Mouse (Mus musculus) gastrocnemius, postnatal 10 days (tissue): ENCODE data around the gene Ccm2. TPM values are rescaled to one million over a fixed set of nuclear protein-coding genes. Genes with fewer than 3 reads are reported as not detected.

Experiments
- DNase-seq: peaks from one replicate; pipeline ENCODE4 v3.0.0; 2021; ENCODE audit warnings: mixed read lengths
- total RNA-seq, 2 experiments: library from RNA; stranded (reverse); gene quantifications; 2 replicates each; pipeline ENCODE4 v1.2.3; 2021

Gene Ccm2
- total RNA-seq, 2 experiments from 2014 or later = 25.9 to 28.1 TPM

DNA sequence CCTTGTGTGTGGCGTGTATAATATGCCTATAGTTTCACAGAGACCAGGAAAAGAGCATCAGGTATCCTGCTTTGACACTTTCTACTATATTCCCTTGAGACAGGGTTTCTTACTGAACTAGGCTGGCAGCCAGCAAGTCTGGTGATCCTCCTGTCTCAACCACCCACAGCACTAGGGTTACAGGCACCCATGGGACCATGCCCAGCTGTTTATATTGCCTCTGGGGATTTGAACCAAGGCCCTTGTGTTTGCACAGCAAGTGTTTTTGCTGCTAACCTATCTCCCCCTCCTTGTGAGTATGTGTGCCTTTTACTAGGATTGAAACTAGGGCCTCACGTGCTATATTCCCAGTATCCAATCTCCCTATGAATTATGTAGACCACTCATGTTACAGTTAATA, 34.9 kb downstream of the Ccm2 start:
- no peak for DNase-seq

DNA sequence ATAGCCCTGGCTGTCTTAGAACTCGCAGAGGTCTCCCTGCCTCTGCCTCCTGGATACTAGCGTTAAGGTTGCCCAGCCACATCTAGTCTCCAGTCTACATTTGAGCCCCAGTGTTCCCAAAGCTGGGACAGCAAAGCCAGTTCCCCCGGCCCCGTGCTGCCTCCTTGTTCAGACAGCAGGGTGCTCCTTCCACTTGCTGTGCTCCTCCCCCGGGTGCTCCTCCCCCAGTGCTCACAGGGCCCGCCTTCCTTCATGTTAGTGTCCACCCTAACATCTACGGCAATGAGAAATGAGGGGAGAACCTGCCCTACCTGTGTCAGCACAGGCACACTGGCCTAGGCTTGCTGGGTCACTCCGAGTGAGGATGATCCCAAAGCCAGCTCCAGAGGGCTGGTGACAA, 39.1 kb downstream of the Ccm2 start:
- DNase-seq = no peak

GRCm38 (mm10) chr11:6586660-6587059, 40.0 kb downstream of the Ccm2 start:
- DNase-seq = no peak

DNA sequence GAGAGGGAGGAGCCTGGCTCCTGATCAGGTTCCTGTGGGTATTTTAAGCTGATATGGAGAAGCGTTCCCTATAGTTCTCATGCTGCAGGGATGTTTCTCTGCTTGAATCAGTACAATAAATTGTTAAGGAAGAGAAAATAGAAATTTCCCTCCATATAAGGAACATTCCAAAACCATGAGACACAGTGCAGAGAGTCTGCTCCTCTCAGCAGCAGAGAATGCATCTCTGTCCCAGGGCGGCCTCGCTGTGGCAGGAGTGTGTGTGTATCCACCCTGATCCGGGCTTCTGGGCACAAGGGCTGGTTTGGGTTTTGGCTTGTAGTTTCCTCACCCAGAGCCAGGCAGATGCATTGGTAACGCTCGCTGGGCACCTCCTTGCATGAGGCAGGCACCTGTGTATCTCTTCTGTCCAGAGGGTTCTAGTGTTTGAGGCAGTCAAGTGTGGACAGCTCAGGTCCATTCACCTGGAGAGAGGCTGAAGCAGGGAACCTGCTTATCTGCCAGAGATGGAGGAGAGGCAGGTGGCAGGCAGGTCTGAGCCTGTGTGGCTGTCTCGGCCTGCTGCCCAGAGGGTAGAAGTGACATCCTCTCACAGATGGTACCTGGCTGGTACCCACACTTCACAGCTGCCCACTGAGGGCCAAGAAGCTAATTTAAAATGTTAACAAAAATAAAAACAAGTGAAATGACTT, 40.7 kb downstream of the Ccm2 start:
- DNase-seq = no peak

DNA sequence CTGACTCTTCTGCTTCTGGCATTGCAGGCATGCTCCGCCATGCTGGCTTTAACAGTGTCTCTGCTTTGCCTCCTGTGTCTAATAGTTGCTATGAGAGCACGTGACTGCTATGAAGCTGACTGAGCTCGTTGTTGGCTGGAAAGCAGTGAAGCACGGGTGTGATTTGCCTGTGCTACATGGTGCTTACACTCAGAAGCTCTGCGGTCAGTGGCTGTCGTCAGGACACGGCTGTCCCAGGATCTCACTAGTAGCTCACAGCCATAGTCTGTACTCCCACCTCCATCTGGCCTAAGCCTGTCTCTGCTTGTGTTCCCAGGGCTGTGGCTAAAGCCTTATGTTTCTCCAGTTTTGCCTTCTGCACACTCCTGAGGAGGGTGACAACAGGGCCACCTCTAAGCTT, 41.6 kb downstream of the Ccm2 start:
- DNase-seq = no peak

GRCm38 (mm10) chr11:6589838-6590237, 43.2 kb downstream of the Ccm2 start:
- DNase-seq = no peak

DNA sequence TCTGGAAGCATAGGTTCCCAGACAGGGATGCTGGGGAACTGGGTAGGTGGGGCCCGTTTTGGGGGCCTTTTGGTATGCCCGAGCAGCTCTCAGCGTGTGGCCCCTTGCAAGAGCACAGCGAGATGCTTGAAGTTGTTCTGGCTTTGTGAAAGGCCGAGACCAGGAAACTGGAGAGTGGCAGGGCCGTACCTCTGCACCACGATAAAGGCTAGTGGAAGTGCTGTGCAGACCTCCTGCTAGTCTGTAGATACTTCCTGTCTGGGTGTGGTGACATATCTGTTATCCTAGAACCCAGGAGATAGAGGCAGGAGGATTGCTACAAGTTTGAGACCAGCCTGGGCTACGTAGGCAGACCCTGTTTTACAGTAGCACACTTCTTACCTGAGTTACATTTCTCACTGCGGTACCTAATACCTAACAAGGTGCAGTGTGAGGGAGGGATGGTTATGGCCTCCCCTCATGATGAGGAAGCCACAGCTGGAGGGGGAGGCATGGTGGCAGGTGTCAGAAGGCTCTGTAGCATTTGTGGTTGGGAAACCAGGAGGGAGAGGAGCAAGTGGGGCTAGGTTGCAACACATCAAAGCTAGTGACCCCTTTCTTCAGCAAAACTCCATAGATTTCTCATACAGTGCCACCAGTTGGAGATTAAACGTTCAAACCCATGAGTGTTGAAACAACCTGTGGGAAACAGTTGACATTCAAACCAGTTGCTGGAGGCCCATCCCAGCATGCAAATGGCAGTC, 44.4 kb downstream of the Ccm2 start:
- no peak for DNase-seq

DNA sequence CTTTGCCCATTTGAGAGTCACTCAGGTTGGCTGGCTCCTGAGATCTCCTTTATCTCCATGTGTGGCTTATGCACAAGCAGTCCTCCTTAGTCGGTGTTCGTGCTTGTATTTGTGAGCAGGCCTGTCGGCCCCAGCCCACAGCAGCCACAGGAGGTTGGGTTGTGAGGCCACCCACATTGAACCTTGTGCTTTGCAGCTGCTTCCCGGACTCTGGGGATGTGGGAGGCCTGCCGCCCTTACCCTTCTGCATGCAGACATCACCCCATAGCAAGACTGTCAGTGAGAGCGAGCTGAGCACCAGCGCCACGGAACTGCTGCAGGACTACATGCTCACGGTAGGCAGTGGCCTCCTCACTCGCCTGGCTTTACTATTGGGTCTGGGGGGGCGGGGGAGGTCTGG, 46.7 kb downstream of the Ccm2 start:
- no peak for DNase-seq

DNA sequence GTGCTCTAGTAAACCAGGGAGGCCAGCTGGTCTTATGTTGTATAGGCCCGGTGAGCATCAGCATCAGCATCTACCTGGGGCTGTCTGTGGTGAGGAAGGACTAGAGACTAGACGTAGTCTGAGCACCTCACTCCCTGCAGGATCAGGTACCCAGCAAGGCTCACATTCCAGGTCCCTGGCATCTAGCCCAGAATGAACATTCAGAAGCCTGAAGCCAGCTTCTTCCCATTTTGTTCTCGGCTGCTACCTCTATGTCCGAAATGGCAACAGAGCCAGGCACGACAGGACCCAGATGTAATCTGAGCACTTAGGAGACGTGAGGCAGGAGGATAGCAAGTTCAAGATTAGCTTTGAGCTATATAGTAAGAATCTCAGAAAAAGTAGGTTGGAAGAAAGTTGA, 48.2 kb downstream of the Ccm2 start:
- no peak for DNase-seq

DNA sequence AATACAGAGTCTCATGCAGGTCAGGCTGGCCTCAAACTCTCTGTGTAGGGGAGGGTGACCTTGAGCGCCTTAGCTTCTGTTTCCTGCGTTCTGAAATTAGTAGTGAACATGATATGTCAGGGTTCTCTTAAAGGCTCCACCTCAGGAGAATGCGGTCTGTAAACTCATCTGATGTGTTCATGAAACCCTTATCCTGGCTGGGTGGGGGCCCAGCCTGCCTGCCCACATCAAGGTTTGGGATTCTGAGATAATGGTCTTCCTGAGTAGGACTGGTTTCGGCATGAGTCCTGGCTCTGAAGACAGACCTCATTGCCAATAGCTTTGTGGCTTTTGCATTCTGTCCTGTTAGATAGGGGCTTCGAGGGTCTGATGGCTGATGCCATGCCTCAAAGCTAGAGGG, 48.7 kb downstream of the Ccm2 start:
- no peak for DNase-seq

- no peak for DNase-seq
Measured at GRCm38 (mm10) chr11:6596205-6596604, 49.5 kb downstream of the Ccm2 start.

GRCm38 (mm10) chr11:6596616-6597015, 49.9 kb downstream of the Ccm2 start:
- no peak for DNase-seq

- no peak for DNase-seq
Measured at GRCm38 (mm10) chr11:6597523-6597922, 50.8 kb downstream of the Ccm2 start.

DNA sequence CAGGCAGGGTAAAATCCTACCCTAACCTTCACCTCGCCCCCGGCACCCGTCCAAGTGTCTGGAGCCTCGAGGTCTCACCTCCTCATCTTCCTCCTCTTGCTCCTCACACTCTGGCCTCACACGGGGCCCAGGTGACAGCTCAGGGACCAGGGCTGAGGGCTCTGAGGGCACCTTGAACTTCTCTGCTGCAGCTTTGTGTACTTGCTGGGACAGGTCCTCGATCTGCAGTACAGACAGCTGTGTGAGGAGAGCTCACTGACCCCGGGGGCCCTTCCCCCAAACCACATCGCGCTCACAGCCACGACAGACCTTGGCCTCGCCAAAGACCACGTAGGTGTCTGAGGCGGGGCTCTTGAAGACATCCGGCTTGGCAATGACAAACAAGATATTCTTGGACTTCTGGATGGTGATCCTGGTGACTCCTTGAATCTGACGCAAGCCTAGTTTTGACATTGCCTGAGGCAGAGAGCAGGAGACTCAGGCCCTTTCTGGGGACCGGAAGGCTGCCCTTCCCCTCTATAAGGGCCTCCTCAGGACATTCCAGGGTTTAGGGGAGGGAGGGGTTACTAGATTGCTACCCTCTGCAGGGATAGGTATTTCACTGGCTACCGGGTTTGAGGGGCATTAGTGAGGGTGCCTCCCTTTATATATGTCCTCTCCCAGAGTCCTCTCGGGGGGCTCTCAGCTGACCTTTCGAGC, 51.7 kb downstream of the Ccm2 start:
- DNase-seq = no peak

- DNase-seq = no peak
Measured at GRCm38 (mm10) chr11:6599011-6599681, 52.5 kb downstream of the Ccm2 start.

DNA sequence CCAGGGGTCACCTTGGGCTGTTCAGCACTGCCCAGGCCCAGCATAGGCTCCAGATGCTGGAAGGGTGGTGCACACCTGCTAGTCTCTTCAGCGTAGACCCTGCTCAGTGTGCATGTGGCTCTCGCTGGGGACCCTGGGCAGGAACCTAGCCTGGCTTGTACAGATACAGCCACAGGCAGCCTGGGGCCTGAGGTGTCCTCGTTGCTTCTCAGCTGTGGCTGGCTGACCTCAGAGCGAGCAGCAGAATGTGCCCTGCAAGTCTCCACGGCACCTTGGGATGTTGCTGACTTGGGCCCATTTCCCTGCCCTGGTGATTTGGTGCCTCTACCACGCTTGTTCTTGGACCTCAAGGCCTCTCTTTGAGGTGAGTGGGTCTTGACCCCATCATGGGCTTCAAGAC, 53.1 kb downstream of the Ccm2 start:
- DNase-seq = no peak

GRCm38 (mm10) chr11:6600284-6600944, 53.7 kb downstream of the Ccm2 start:
- no peak for DNase-seq

GRCm38 (mm10) chr11:6601649-6602480, 55.2 kb downstream of the Ccm2 start:
- no peak for DNase-seq

GRCm38 (mm10) chr11:6602662-6603061, 56.0 kb downstream of the Ccm2 start:
- no peak for DNase-seq

DNA sequence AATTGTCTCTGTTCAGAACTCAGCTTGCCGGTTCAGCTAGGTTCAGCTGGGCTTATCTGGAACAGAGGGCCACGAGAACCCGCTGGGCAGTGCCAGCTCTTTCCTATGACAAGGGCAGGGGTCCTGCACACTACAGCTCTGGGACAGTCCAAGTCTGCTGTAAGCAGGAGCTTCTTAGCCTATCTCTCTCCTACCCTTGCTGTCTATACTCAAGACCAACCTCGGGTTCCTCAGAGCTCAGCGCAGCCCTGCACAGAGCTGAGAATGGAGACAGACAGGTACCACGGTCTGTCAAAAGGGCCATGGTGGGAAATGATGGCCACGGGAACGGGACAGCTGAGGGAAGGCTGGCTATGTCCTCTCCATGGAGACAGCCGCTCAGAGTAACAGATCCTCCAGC, 56.5 kb downstream of the Ccm2 start:
- DNase-seq = no peak

DNA sequence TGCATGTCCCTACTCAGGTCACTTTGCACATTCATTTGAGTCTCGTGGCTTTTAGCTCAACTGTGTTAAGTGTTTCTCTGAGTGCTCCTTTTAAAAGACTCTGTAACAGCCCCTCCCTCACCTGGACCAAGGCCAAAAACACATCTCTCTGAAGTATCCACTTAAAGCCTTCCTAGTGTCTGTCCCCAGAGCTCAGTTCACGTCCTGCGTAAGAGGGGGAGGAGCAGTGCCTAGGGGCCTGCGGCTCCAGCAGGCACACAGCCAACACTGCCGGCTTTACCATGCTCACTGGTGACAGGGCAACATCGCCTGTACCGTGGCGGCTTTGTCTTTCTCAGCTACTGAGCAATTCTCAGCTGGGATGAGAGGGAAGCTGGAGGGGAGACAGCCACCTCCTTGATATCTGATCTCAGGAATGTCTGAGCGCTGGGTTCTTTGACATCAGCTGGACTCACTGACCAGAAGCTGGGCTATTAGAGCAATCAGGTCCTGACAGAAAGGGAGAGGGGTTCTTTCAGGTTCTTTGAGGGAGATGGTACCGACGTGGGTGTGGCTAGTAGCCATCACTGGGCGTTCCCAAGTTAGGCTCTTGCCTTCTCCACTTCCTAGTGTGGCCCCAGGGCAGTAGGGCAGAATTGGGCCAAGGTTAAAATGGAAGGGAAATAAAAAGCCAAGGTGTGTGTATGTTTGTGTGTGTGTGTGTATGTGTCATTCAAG, 57.4 kb downstream of the Ccm2 start:
- DNase-seq = no peak
